Mouse (Mus musculus) right cerebral cortex, postnatal 25 days (tissue): ENCODE measurements around the gene Scn2a.
A peak's percentile ranks its signal among the peaks of the same experiment; 100 is the strongest.

Experiments
- DNase-seq: peaks from one replicate; pipeline ENCODE4 v3.0.0; 2022

Gene Scn2a

DNA sequence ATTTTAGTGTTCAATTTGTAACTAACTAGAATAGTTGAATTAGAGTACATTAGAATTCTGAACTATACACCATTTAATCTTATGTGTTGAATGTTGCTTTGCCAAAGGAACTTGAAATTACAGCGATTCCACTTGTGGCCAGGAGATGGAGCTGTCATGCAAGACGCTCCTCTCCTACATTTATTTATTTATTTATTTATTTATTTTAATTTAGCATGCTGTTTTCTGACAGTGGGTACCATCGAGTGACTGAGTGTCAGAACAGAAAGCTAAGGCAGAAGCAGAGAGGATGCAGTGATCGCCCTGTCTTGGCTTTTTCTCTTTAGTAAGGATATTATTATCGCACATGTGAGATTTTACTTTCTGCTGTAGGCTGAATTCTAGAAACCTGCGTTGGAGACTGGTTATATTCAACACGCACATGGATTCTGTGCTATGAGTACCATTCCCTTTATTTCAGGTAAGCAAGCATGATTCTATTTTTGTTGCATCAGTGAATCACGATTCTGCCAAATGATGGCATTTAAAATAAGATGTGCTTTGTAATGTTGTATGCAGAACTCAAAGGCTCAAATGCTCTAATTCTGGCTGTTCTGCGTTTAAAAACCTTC is at the start of gene Scn2a:
TSS of gene Scn2a (plus strand) at position 216 of the 611 bp plus-strand sequence.
- DNase-seq = peak; percentile 57

DNA sequence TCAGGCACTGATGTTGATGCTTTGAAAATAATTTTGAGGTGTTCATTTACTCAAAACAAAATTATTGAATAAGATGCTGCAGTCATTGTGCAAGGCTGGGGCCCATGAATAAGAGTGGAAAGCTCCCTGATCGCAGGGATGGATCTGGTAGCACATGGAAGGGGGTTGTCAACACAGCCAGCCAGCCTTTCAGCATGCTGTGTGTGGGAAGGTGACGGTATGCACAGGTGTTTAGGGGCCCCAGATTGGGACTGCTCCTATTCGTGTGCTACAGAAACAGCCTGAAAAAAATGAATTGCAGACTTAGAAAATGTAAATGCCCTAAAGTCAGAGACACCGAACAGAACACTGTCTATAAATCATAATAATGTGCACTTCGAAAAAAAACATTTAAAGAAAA is 32.9 kb upstream of the Scn2a start:
- DNase-seq = peak; percentile 68

DNA sequence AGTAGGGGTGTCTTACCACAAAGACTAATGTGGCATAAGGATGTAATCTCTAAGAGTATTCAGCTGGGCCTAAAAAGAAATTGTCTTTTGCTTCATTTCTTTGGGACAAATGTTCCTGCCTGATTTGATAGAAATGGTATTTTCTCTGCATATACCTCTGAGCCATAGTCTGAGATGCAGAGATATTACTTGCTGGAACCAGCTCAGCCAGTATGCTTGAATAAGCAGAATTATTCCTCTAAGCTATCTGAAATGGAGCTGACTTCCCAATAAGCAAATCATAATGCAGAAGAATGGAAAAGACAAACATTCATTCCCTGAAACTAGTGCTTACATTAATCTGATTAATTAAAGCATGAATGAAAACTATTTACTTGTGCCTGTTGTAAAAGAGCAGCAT is 12.8 kb upstream of the Scn2a start:
- DNase-seq = no peak

DNA sequence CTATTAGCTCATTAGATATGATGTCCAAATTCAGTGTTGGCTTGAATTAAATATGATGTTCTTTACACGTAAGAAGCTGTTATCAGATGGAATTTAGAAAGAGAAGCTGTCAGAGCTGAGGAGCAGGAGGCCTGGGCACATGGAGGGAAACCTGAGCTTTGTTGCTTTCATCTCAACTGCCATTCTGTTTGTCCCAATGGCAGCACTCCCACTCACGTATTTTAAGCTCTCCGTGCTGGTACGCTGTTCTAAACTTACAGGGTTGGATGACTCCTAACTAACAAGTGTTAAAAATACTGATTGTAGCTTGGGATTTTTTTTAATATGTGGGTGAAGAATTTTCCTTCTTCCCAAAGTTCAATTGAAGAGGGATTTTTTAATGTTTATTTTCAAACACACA is 8.7 kb upstream of the Scn2a start:
- no peak for DNase-seq

DNA sequence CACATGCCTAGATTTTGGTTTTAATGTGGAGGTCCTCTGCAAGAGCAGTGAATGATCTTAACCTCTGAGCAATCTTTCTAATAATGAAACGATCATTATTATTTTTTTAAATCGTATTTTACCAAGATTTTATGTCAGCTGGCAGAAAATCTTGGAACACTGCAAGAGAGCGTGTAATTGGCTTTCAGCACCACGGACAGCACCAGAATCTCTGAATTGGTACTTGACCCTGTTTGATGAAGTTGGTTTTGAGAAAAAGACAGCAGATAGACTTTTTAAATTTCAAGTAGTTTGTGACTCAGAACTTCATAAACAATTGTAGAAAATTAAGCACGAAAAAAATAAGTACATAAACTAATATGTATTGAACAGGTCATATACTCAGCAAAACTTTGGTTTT is 790 bp upstream of the Scn2a start:
- no peak for DNase-seq

DNA sequence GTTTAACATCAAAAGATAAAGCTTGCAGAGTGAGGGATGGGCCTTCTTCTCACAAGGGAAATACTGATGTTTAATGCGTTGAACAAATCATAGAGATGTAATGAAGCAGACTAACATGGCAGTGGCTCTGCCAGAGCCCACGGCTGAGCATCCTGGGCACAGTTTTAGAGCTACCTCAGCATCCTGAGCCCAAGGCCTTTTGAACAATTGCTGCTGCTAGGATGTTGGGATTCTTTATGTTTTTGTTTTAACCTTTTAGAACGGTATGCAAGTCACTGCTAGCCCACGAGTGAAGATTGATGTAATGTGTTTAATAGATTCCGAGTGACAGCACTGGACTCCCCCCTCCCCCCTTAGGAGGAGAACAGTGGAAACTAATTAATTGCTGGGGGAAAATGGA is 683 bp downstream of the Scn2a start:
- no peak for DNase-seq

DNA sequence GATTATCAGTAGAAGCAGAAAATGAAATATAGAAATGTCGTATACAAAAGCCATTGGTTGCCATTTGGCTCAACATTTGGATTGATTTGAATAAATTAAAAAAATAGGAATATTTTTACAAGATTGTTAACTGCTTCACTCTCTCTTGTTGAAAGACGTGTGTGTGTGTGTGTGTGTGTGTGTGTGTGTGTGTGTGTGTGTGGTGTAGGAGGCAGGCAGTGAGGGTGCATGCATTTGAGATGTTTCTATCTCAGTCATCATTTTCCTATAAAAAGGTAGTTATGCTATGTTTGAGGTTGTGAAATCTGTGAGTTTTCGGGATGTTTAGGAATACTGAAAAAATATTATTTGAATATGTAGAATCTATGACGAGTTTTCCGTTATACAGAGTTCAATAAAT is 1.3 kb downstream of the Scn2a start:
- DNase-seq = no peak

DNA sequence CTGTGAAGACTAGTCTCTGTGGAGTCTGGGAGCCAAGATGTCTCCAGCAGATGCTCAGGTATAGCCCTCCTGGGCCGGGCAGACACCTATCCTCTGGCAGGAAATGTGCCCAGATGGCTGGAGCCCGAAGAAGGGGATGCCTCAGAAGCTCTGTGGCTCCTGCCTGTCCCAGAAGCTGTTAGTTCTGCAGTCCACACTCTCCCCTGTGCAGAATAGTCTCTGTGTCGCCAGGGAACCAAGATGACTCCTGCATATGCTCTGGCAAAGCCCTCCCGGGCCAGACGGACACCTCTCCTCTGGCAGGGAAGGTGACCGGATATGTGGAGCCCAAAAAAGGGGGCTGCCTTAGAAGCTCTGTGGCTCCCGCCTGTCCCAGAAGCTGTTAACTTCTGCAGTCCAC is 32.1 kb downstream of the Scn2a start:
- DNase-seq = no peak

DNA sequence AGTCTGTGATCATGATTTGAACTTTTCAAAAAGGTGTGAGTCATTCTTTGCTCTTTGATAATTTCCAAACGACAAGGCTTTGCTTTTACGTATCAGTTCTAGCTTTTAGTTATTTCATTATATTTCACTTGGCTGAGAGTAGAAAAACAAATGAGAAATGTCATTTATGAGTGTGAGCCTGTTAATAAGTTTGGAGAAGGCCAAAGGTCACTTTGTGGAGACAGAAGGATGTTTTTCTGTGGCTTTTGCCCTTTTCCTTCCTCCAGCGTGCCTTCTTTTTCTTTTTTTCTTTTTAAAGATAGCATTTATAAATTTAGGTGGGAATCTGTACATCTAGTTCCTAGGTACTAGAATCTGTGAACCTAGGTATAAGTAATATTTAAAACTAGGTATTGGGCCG is 36.5 kb downstream of the Scn2a start:
- DNase-seq = no peak

DNA sequence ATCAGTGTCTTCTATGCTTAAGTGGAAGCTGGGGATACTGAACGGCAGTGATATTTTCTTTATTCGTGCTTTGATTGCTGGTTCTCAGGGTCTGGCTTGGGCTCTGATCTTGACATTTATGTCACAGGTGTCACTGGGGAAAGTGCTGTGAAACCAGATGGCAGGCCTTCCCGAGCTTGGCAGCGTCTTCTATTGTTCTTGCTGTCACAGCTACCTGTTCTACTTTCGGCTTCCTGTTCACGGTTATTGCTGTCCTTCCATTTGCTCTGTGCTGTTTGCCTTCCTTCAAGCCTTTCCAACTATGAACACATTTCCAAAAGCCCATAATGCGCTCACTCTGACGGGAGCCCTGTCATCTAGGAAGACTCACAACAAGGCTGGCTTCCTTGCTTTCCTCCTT is 37.9 kb downstream of the Scn2a start:
- no peak for DNase-seq

DNA sequence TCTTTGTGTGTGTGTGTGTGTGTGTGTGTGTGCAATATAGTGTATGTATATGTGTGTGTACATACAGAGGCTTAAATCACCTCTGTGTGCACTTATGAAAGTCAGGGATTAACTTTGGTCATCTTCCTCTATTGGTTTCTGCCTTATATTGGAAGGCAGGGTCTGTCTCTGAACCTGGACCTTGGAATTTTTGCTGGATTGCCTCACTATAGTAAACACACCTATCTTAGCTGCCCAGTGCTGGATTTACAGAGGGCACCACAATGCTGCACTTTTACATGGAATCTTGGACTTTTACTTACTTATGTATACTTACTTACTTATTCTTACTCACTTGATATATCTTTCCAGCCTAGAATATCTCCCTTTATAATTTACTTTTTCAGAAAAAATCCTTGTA is 43.3 kb downstream of the Scn2a start:
- DNase-seq = no peak

DNA sequence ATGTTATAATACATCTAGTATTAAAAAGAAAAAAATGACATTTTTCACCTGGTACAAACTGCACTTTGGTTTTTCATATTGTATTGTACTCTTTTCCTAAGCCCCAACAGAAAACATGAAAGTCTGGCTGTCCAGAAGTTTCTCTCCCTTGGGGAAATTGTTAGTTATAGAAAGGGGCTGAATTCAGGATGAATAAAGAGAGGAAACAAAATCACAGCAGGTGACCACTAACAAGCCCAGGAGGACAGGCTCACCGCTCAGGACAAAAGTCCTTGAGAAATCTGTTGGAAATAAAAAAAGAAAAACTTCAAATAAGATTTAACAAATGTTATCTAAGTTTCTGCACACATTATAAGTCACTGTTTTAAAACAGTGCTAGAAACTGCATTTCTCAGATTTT is 43.9 kb downstream of the Scn2a start:
- DNase-seq = no peak

DNA sequence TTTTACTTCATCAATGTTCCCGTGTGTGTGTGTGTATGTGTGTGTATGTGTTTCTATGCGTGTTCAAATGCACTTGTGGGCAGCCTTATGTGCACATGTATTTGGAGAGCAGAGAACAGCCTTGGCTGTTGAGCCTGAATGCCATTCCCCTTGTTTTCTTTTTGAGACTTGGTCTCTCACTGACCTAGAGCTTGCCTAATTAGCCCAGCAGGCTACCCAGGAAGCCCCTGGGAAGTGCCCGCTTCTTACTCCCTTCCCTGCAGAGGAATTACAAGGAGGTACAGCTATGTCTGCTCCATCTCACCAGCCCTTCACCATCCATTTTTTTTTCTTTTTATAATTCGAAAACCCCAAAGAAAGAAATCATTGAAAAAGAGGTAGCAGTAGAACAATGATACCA is 44.6 kb downstream of the Scn2a start:
- DNase-seq = no peak

DNA sequence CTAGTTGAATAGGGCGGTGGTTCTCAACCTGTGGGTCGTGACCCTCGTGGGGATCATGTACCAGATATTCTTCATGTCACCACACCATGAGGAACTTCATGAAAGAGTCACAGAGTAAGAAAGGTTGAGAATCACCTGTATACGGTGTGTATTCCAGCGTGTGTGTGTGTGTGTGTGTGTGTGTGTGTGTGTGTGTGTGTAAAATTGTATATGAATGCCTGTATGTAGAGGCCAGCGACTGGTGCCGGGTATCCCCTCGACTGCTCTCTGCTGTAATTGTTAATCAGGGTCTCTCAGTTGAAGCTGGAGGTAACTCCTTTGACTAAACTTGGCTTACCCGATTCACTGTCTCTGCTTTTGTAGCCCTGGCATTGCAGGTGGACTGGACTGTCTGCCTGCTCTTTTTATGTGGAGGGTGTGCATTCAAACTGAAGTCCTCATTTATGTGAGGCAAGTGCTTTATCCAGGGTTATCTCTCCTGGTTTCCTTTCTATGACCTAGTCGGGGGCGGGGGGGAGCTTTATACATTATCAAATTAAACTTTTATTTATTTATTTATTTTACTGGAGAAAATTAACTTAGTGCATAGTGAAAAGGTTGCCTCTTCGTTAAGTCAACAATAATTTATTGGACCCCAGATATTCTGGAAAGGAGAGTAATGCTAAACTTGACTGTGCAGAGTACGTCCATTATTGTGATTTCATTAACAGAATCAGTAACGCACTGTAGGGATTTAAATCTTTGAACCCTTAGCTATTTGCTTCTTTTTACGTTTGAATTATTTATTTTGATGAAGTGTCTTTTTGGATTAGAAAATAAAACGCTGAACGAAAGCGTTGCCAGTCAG is 47.2 kb downstream of the Scn2a start:
- no peak for DNase-seq

DNA sequence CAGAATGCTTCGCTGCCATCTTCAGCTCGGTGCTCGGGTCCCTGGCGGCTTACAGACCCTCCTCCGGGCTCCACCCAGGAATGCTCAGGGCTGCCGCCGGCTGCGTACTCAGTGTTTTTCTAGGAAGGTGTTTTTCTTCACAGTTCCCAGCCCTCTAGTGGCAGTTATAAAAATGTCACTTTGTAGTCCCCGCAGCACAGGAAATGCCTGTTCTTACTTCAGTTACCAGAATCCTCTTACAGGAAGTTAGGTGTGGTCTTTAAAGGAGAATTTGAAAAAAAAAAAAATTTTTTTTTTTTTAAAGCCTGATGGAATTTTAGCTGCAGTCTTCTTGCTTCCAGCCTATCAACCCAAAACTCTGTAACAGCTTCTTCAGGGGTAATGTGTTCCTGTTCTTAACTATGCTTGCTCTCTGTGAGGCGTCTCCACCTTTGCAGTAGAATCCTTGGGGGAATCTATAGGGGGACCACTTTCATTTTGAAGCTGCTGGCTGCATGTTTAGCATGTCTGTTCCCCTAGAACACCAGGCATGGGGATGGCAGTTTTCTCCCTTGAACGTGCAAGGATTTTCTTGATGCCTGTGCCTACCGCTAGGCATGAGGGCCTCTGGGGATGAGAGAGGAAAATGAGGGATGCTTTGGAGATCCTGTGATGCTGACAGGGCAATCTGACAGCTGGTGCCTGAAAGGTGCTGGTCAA is 48.0 kb downstream of the Scn2a start:
- peak; percentile 75 for DNase-seq

DNA sequence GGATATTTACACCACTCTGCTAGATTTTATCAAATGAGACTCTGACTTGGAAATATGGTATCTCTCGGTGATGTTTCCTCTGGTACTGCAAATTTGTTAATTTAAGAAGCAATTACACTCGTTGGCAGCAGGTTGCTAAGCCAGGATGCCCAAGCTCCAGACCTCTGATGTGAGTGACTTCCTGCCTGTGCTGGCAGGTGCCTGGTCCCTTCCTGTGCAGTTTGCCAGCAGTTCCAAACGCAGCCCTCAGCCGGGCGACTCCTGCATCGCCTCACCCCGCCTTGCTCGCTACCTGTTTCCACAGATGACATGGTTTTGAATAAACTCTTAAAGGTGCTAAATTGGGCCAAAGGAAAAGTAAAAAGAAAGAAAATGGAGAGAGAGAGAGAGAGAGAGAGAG is 49.0 kb downstream of the Scn2a start:
- peak; percentile 43 for DNase-seq

DNA sequence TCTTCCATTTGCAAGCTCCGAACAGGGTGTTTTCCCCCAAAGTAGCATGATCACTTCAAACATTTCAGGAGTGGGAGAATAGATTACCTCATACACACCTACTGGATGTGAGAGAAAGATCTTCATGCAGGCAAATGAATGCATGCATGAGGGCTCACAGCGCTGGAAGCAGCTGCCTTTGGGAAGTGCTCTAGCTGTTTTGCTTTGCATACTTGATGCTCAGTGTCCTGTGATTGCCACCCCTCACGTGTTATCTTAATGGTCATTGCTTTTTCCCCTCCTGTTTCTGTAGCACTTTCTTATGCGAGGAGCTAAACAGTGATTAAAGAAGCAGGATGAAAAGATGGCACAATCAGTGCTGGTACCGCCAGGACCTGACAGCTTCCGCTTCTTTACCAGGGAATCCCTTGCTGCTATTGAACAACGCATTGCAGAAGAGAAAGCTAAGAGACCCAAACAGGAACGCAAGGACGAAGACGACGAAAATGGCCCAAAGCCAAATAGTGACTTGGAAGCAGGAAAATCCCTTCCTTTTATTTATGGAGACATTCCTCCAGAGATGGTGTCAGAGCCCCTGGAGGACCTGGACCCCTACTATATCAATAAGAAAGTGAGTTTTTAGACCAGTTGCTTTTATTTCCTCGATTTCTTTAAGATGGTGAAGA is 49.7 kb downstream of the Scn2a start:
- peak; percentile 39 for DNase-seq

DNA sequence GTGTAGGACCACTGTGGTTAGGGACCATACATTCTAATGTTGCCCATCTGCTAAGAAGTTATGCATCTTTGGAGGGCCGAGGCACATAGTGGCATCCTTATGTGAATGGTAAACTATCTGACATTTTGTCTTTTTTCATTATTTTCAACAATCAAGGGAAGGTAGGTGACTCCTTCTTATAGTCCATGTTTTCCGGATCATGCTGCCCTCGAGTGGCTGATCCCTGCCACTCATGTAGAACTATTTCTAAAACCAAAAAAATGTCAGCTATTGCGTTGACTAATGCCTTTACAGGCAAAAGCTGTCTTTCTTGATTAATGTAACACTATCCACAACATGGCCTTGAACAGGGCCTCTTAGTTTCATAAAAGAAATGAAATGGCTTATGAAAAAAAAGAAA is 59.0 kb downstream of the Scn2a start:
- DNase-seq = no peak

DNA sequence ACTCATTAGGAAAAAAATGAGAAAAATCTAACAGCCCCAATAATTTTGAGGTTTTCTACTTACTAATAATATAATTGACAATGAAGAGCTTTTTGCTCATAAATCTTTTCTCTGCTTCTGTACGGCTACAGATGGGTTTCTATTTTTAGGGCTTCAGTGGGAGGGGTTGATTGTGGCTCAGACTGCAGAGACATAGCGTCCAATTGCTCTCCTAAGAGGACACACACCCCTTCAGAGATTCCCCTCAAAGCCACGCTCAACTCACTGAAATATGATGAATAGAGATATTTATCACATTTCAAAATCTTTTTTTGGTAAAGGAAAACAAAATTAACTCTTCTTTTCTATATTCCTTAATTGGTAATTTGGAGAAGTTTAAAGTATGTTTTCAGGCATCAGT is 64.6 kb downstream of the Scn2a start:
- no peak for DNase-seq

DNA sequence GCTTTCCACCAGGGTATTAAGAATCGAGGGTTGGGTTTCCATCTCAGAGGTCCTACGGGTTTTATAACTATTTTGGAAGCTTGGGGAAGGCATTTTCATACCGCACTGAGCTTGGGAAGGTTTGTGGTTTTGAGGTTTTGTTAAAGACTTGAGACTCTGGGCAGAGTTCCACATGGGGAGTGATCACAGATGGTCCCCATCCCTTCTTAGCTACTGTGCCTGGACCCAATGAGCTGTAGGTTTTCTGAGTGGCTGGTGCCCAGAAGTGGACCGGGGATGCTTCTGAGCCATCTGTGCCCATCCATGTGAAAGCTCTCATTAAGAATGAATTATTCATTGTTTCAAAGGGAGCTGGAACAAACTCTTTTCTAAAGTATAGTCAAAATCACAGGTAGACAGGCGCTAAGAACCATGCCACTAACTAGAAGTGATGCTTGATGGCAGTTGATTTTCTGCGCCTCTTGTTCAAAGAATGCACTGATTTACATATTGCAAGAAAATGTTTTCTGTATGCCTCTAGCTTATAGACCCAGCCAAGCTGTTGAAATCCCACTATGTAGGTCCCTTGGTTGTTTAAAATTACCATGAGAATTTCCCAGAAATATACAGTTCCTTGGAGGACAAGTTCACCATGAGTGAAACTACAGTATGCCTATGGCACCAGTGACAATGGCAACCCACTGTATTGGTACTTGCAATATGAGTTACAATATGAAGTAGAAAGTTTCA is 70.0 kb downstream of the Scn2a start:
- DNase-seq = peak; percentile 73

DNA sequence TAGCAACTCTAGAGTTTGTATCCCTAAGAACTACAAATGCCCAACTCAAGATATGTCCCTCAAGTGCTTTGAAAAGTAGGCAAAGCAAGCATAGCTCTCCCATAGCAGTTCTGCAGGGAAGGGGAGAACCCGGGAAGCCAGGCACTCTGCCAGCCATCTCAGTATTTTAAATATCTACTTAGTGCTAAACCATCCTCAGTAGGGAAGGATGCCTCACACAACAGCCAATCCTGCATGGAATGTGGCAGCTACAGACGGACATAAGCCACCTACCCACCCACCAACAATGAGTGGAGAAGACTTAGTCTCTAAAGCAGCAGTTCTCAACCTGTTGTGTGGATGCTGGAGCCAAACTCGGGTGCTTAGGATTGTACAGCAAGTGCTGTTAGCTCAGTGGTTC is 73.9 kb downstream of the Scn2a start:
- DNase-seq = no peak

DNA sequence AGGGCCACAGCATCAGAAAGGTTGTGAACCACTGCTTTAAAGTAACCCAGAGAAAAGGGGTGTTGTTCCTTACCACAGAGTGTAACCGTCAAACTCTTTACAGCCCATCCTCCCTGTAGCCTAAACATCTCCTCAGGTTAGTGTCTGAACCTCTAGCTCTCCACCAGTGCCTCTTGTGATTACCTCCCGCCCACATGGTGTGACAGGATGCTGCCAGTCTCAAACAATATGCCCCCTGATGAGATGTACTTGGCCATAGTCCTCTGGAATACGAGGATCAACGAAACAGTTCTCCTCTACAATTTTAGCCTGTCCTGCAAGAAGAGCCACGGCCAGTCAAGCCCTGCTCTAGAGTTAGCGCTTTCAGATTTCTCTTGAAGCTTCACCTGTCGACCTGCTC is 74.5 kb downstream of the Scn2a start:
- no peak for DNase-seq

DNA sequence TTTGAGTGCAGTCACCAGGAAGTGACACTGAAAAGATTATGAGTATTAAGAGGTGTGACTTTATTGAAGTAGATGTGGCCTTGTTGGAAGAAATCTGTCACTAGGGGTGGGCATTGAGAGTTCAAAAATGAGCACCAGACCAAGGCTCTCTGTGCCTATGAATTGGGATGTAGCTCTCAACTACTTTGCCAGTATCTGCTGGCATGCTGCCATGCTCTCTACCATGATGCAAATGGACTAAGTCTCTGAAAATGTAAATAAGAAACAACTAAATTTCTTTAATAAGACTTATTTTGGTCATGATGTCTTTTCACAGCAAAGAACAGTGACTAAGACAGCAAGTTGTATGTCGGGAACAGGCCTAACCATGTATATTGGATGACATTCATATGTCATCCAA is 79.7 kb downstream of the Scn2a start:
- no peak for DNase-seq
